Mouse (Mus musculus): ENCODE data around the gene Cdx2.

- TF ChIP-seq CTCF (IDR thresholded peaks at IDR 0.05; ENCODE audit: low read depth) (peak; percentile 36; the same call in 1 of the 2 replicates), EP300 (IDR thresholded peaks at IDR 0.05; ENCODE audit: low read depth) (no peak)
Measured at GRCm38 (mm10) chr5:147327636-147328035, 20.6 kb upstream of the Cdx2 start.
